Mouse (Mus musculus) right cerebral cortex, adult 2 months (tissue): Measurements from ENCODE around the gene Gm9573.

Source experiments
- DNase-seq, 2 experiments: peaks; one replicate each; pipeline ENCODE4 v3.0.0; 2021 to 2022; ENCODE audit warnings: low spot score in 2 of 2

The Gm9573 gene

GRCm38 (mm10) chr17:35594456-35594855 is 32.0 kb downstream of the Gm9573 start:
- no peak for DNase-seq

- no peak for DNase-seq
Measured at GRCm38 (mm10) chr17:35593786-35594185, 32.7 kb downstream of the Gm9573 start.

GRCm38 (mm10) chr17:35592131-35592530 is 34.3 kb downstream of the Gm9573 start:
- DNase-seq: no peak

GRCm38 (mm10) chr17:35591731-35592130 is 34.7 kb downstream of the Gm9573 start:
- peak; percentile 16 to 26 for DNase-seq

- DNase-seq: no peak
Measured at GRCm38 (mm10) chr17:35591219-35591578, 35.2 kb downstream of the Gm9573 start.

- peak; percentile 82 to 90 for DNase-seq
Measured at GRCm38 (mm10) chr17:35590410-35591218, 35.8 kb downstream of the Gm9573 start.

- DNase-seq: no peak
Measured at GRCm38 (mm10) chr17:35588387-35588786, 38.0 kb downstream of the Gm9573 start.

GRCm38 (mm10) chr17:35587291-35587690 is 39.1 kb downstream of the Gm9573 start:
- DNase-seq: no peak

- DNase-seq: peak; percentile 91 to 92
Measured at GRCm38 (mm10) chr17:35584330-35584937, 42.0 kb downstream of the Gm9573 start.

- no peak for DNase-seq
Measured at GRCm38 (mm10) chr17:35582900-35583299, 43.5 kb downstream of the Gm9573 start.

- peak; percentile 82 to 83 for DNase-seq
Measured at GRCm38 (mm10) chr17:35578211-35578610, 48.2 kb downstream of the Gm9573 start.

GRCm38 (mm10) chr17:35571477-35571876 is 55.0 kb downstream of the Gm9573 start:
- no peak for DNase-seq

- no peak for DNase-seq
Measured at GRCm38 (mm10) chr17:35570836-35571235, 55.6 kb downstream of the Gm9573 start.

GRCm38 (mm10) chr17:35569091-35569944 is 57.1 kb downstream of the Gm9573 start:
- DNase-seq: no peak
